Mouse (Mus musculus) lung, adult 2 months (tissue): ENCODE results near the gene Gmds. TPM values are rescaled to one million over a fixed set of nuclear protein-coding genes. Genes with fewer than 3 reads are reported as not detected.

Experiments used
- DNase-seq: peaks from one replicate; pipeline ENCODE4 v3.0.0; 2022
- H3K4me1 ChIP-seq: fragments of 200-500 bp; 2 replicates; pipeline ENCODE4 v1.6.1; 2011; ENCODE audit warnings: low read length; ENCODE audit not compliant: control insufficient read depth, insufficient read depth
- H3K4me3 ChIP-seq: fragments of 200-500 bp; replicated peaks from 2 replicates; pipeline ENCODE3; 2011; ENCODE audit warnings: low read depth, mild to moderate bottlenecking, control low read depth, low read length; ENCODE audit errors: extremely low read depth
- CTCF ChIP-seq: fragments of 200-500 bp; IDR thresholded peaks from 2 replicates; pipeline ENCODE4 v1.5.1; 2011; ENCODE audit warnings: mild to moderate bottlenecking, low read length, control low read depth; ENCODE audit not compliant: insufficient read depth
- POLR2A ChIP-seq: fragments of 200-500 bp; IDR thresholded peaks from 2 replicates; pipeline ENCODE4 v1.6.1; 2011; ENCODE audit warnings: low read depth, mild to moderate bottlenecking, control low read depth, low read length, borderline replicate concordance; ENCODE audit errors: extremely low read depth
- WGBS: fragments of 180-500 bp; shearing (Covaris S2); methylation state at CpG from one replicate; pipeline ENCODE4 v1.1.7; 2018; 5-methylcytosine and 5-hydroxymethylcytosine counted together
- polyA plus RNA-seq: library from polyadenylated mRNA; depleted of rRNA; stranded (reverse); fragments of >200 nt; gene quantifications from 2 replicates; pipeline ENCODE4 v1.2.3, GENCODE M21; 2012

The Gmds gene
- polyA plus RNA-seq, 1 experiment = 16.0 TPM

DNA sequence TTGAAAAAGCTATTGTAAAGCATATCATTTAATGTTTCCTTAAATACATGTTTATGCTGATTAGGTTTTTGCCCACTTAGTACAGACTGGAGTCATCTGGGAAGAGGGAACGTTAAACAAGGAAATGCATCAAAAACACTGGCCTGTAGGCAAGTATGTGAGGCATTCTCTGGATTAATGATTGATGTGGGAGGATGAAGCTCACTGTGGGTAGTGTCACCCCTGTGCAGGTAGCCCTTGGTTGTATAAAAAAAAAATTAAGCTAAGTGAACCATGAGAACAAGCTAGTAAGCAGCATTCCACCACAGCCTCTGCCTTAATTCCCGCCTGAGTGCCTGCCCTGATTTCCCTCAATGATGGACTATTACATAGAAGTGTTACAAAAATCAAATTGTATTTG, 163.5 kb downstream of the Gmds start:
- no peak for TF ChIP-seq CTCF
- TF ChIP-seq POLR2A = no peak
- Histone ChIP-seq H3K4me3 (no peak overlapping the region), H3K4me1 (no peaks in the 10 kb centered on the region)
- WGBS = 84% methylated on average over 2 of the region's 2 CpGs
- no peak for DNase-seq

DNA sequence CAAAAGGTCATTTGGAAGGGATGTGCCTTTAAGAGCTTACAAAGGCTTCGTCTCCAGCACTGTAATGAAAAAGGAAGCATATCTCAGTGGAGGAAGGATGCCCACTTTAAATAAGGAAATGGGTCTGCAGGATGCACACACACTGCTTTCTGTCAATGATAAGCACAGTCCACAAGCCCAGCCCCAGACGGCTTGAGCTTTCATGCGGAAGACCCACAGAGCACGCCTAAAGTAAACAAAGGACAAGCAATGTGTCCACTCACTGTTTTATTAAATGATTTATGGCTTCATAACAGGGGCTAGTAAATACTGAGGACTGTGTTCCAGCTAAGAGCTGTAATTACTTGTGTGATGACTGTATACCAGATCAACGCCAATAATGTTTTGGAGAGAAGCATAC, 169.4 kb downstream of the Gmds start:
- H3K4me1 ChIP-seq = no peaks in the 10 kb centered on the region
- DNase-seq = no peak
- TF ChIP-seq POLR2A (no peak), CTCF (no peak)
- H3K4me3 ChIP-seq = no peak overlapping the region
- WGBS = 26% methylated on average over 5 of the region's 5 CpGs

GRCm38 (mm10) chr13:32167806-32168205, 170.7 kb downstream of the Gmds start:
- H3K4me3 ChIP-seq = no peak overlapping the region
- WGBS = 90% methylated on average over 6 of the region's 6 CpGs
- TF ChIP-seq POLR2A (no peak), CTCF (no peak)
- no peak for DNase-seq
- H3K4me1 ChIP-seq = no peaks in the 10 kb centered on the region

DNA sequence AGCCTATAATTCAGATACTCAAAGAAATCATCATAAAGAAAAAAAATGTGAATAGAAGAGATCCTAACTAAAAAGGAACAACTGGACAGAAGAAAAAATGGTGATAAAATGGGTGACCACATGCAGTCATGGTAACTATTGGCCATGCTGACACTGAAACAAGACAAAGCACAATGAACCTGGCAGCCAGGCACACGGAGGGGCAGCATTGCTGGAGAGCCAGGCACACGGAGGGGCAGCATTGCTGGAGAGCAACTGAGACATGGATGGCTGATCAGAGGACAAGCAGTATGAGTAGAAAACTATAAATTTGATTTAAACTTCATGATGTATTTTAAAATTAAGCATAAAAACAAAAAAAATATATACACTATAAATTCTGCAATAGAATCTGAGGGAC, 173.0 kb downstream of the Gmds start:
- 89% methylated on average over 2 of the region's 2 CpGs for WGBS
- DNase-seq = no peak
- TF ChIP-seq CTCF (no peak), POLR2A (no peak)

DNA sequence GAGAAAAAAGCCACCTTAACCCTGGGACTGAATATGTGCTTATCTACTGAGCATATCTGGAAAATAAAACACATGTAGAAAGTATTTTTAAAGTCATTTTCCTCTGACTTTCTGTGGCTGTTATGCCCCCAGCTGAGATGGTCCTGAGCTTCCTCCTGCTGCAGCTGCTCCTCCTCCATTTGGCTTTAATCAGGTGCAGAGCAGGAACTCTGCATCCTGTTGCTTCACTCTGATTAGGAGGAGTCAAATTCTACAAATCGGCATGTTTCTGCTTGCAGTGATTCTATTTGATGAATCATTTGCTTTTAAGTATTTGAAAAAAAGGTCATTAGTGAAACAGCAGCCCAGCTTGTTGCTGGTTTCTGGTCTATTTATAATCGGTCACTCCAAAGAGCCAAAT, 177.0 kb downstream of the Gmds start:
- WGBS = 51% methylated on average over 2 of the region's 2 CpGs
- TF ChIP-seq POLR2A (no peak), CTCF (no peak)
- H3K4me3 ChIP-seq = no peak overlapping the region
- no peaks in the 10 kb centered on the region for H3K4me1 ChIP-seq
- DNase-seq = no peak

More for the DNA sequence above, 173.0 kb downstream of the Gmds start:
- Histone ChIP-seq H3K4me1 (no peaks in the 10 kb centered on the region), H3K4me3 (no peak overlapping the region)

DNA sequence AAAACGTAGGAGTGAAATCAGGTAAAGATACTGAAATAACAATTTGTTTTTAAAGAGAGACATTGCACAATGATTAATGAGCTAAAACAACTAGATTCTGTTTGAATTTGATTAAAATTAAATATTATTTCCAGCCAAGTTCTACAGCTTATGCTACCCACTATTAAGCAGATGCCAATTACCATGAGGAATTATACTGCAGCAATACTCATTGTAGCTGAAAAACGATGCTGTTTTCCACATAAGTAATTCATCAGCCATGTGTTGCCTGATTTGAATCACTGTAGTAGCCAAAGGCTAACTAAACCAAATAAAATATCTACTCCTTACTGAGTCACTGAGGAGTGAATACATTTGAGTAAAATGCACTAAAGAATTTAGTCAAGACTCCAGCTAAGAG, 180.3 kb downstream of the Gmds start:
- 79% methylated on average over 2 of the region's 2 CpGs for WGBS
- no peaks in the 10 kb centered on the region for H3K4me1 ChIP-seq
- H3K4me3 ChIP-seq = no peak overlapping the region
- DNase-seq = no peak
- TF ChIP-seq POLR2A (no peak), CTCF (no peak)

DNA sequence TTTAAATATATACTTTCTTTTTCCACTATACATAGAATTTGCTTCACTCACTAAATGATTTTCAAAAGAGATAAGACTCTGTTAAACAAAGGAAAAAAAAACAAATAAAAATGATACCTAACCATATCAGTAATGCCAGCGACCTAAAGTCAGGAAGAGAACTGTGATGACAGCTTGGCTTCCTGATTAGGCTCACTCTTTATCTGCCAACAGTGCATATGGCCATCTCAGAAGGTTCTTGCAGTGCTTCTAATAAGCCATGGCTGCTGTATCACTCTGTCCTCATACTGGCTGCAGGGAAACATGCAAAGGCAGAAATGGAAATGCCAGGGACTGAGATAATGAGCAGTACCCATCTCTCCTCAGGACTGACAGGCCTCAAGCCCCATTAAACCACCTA, 192.6 kb downstream of the Gmds start:
- 46% methylated on average over 1 of the region's 1 CpGs for WGBS
- H3K4me3 ChIP-seq = no peak overlapping the region
- no peak for DNase-seq
- H3K4me1 ChIP-seq = no peaks in the 10 kb centered on the region
- TF ChIP-seq POLR2A = no peak
- no peak for TF ChIP-seq CTCF

DNA sequence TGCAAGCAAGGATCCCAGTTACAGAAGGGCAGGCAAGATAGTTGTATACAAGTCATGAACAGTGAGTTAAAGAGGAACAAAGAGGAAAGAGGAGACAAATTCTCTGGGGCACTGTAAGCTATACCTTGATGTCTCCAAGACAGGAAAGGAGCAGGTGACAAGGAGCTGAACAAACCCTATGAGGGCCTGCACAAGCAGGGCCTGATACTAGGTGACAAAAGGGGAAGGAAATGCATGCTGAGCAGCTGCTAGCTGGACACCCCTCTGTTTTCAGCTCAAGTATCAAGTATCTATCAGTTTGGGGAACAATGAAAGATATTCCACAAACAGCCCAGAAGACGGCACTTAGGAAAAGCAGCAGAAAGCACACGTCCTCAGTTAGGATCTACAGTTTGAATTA, 193.4 kb downstream of the Gmds start:
- WGBS = 73% methylated on average over 2 of the region's 2 CpGs
- TF ChIP-seq POLR2A = no peak
- no peak for TF ChIP-seq CTCF
- no peaks in the 10 kb centered on the region for H3K4me1 ChIP-seq
- no peak for DNase-seq
- no peak overlapping the region for H3K4me3 ChIP-seq

DNA sequence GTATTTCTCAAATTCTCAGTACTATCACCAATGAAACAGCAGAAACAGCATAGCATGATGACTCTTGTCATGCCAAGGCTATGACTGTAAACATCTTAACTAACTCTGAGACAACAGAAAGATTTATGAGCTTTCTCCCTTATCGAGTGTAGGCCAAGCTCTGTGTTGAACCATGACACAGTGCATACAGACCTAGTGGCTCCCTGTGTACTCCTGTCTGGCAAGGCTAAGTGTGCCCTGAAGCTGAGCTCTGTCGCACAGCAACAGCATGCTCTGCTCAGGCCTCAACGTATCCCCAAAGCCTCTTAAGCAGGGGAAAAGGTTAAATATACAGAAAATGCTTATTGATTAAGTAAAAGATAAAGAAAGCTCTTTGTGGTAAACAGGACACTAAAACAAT, 194.9 kb downstream of the Gmds start:
- Histone ChIP-seq H3K4me3 (no peak overlapping the region), H3K4me1 (no peaks in the 10 kb centered on the region)
- DNase-seq = no peak
- TF ChIP-seq CTCF (no peak), POLR2A (no peak)
- WGBS = 79% methylated on average over 3 of the region's 3 CpGs

GRCm38 (mm10) chr13:32134663-32135273, 203.8 kb downstream of the Gmds start:
- TF ChIP-seq POLR2A (no peak), CTCF (no peak)
- WGBS = 79% methylated on average over 4 of the region's 4 CpGs
- H3K4me3 ChIP-seq = no peak overlapping the region
- no peaks in the 10 kb centered on the region for H3K4me1 ChIP-seq
- no peak for DNase-seq

- no peak for DNase-seq
- no peaks in the 10 kb centered on the region for H3K4me1 ChIP-seq
- TF ChIP-seq POLR2A = no peak
- TF ChIP-seq CTCF = no peak
- WGBS = 83% methylated on average over 1 of the region's 1 CpGs
- H3K4me3 ChIP-seq = no peak overlapping the region
Observed at GRCm38 (mm10) chr13:32129970-32130369, 208.6 kb downstream of the Gmds start.

DNA sequence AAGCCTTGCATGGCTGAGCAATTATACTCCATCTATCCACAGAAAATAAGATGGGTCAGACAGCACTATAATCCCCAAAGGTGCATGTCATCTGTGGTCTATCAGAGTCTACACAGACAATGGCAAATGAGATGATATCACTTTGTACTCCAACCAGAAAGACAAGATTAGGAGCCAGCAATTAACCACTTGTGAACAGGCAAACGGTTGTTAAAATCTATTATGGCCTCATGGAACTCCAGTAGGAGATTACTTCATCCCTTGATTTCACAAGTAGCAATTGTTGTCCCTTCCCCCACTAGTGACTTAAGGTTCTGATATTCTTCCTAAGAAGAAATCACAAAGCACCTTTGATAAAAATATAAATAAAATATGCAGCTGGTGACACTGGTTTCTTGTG, 220.2 kb downstream of the Gmds start:
- no peak for DNase-seq
- H3K4me1 ChIP-seq = no peaks in the 10 kb centered on the region
- TF ChIP-seq CTCF (no peak), POLR2A (no peak)
- H3K4me3 ChIP-seq = no peak overlapping the region
- WGBS = 70% methylated on average over 1 of the region's 1 CpGs
